Mouse (Mus musculus): Measurements from ENCODE around the gene Tulp3.

DNA sequence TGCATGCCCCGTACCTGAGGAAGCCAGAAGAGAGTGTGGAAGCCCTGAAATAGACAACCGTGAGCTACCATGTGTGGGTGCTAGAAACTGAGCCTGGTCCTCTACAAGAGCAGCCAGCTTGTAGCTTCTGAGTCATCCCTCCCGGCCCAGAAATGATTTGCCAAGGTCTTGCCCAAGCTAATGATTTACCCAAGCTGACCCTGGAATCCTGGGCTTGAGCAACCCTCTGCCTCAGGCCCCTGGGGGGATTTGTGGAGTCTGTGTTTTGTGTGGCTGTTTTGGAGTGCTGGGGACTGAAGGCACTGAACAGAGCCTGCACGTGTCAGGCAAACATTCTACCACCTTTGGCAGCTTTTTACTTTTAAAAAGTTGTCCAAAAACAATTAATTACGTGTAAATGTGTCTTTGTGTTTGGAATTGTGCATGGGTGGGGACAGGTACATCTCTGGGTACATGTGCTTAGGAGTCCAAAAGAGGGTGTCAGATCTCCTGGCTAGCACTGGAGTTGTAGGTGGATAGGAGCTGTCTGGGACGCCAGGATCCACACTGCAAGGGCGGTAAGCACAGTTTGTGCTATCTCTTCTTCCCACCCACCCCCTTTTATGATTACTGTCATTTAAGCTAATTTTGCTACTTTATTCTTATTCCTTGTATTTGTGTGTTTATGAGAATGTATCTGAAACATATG, 42.1 kb upstream of the Tulp3 start:
- TF ChIP-seq POLR2A (IDR thresholded peaks at IDR 0.05; ENCODE audit: low read depth, low read length): no peak
- TF ChIP-seq CTCF (IDR thresholded peaks at IDR 0.05; ENCODE audit: extremely low read depth, insufficient read length, insufficient replicate concordance, low read depth, low read length): no peak

Data from small intestine, adult 2 months (tissue).